Mouse (Mus musculus): ENCODE results near the gene Rbmx2. TPM values are rescaled to one million over a fixed set of nuclear protein-coding genes. Genes with fewer than 3 reads are reported as not detected.

Rbmx2 gene
- polyA plus RNA-seq, 1 experiment from 2014 or later: 21.3 TPM

DNA sequence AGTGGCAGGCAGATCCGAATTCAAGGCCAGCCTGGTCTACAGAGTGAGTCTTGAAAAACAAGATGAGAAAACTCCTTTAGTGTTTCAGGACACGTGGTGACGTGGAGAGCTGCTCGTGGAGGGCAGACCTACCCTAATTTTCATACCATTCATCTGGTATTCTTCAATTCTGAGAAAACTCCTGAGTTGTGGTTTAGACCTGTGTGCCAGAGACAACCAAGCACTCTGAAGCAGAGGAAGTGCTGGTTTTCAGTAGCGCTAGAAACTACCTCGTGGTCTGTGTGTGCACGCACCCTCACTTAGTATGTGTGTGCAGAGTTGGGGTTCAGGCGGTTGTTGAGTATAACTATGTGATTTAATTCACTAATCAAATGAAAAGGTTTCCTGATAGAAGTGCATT is 18.0 kb downstream of the Rbmx2 start:
- no peak overlapping the region for H3K9ac ChIP-seq (replicated peaks; ENCODE audit: low read depth, low read length)
- no peak overlapping the region for H3K4me3 ChIP-seq (ENCODE audit: low read depth, low read length)
- ATAC-seq (ENCODE audit: insufficient number of reproducible peaks, insufficient read depth, low FRiP score, low read depth): no peak
- WGBS: 90% methylated on average over 8 of the region's 8 CpGs
- H3K36me3 ChIP-seq (ENCODE audit: control insufficient read depth, insufficient read depth, low read length): no peaks in the 10 kb centered on the region
- no peak overlapping the region for H3K4me2 ChIP-seq (replicated peaks; ENCODE audit: low read depth, low read length)
- no peak overlapping the region for H3K27ac ChIP-seq (ENCODE audit: low read length)
- H3K4me1 ChIP-seq (ENCODE audit: control insufficient read depth, insufficient read depth, low read length): no peaks in the 10 kb centered on the region
- no peaks in the 10 kb centered on the region for H3K27me3 ChIP-seq (ENCODE audit: control insufficient read depth, insufficient read depth, low read length)
- H3K9me3 ChIP-seq (ENCODE audit: control insufficient read depth, low read depth, low read length): no peaks in the 10 kb centered on the region

DNA sequence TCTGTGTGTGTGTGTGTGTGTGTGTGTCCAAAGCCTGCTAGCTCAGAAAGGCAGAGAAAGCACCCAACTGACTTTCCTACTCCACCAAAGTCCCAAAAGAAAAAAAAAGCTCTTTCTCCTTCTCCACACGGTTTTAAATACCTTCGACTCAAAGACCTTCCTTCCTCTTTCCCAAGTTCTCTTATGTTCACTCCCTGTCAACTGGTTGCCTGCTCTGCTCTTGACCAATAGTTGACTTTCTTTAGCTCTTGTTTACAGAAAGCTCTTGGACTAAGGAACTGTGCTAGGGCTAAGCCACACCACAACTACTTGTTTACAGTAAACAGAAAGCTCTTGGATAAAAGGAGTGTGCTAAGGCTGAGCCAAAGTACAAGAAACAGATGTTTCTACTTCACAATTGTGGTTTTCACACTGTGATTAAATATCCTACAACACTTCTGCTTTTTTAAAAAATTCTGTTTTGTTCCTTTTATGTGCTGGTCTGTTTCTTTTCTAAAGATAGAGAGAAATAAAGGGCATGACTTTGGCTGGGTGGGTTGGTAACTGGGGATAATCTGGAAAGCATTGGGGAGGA is 60.0 kb downstream of the Rbmx2 start:
- Histone ChIP-seq H3K4me3 (ENCODE audit: low read depth, low read length) (no peak overlapping the region), H3K27me3 (ENCODE audit: control insufficient read depth, insufficient read depth, low read length) (no peaks in the 10 kb centered on the region), H3K9ac (replicated peaks; ENCODE audit: low read depth, low read length) (no peak overlapping the region), H3K27ac (ENCODE audit: low read length) (no peak overlapping the region), H3K36me3 (ENCODE audit: control insufficient read depth, insufficient read depth, low read length) (no peaks in the 10 kb centered on the region), H3K4me1 (ENCODE audit: control insufficient read depth, insufficient read depth, low read length) (no peaks in the 10 kb centered on the region), H3K4me2 (replicated peaks; ENCODE audit: low read depth, low read length) (no peak overlapping the region), H3K9me3 (ENCODE audit: control insufficient read depth, low read depth, low read length) (no peaks in the 10 kb centered on the region)
- WGBS: 65% methylated on average over 2 of the region's 2 CpGs
- no peak for ATAC-seq (ENCODE audit: insufficient number of reproducible peaks, insufficient read depth, low FRiP score, low read depth)

Other genes starting within 250 kb of the Rbmx2 start
- gene Elf4, start 231.9 kb upstream of the Rbmx2 start, polyA plus RNA-seq (2014; fragmentation: Nextera tagmentation; extraction: Ambion mirVana): 13.5 and 15.2 TPM in 2 replicates
- gene Aifm1, start 181.4 kb upstream of the Rbmx2 start, polyA plus RNA-seq (2014; fragmentation: Nextera tagmentation; extraction: Ambion mirVana): 61.9 and 63.8 TPM in 2 replicates
- gene Rab33a, start 175.7 kb upstream of the Rbmx2 start, polyA plus RNA-seq (2014; fragmentation: Nextera tagmentation; extraction: Ambion mirVana): 8.5 and 9.2 TPM in 2 replicates
- gene Zfp280c, start 100.5 kb upstream of the Rbmx2 start, polyA plus RNA-seq (2014; fragmentation: Nextera tagmentation; extraction: Ambion mirVana): 15.6 and 16.6 TPM in 2 replicates
- 14.4 and 15.0 TPM in 2 replicates for gene Slc25a14, start 71.6 kb upstream of the Rbmx2 start, polyA plus RNA-seq (2014; fragmentation: Nextera tagmentation; extraction: Ambion mirVana)
- gene Gpr119, start 20.5 kb upstream of the Rbmx2 start, polyA plus RNA-seq (2014; fragmentation: Nextera tagmentation; extraction: Ambion mirVana): not detected in 2 replicates
- not detected in 2 replicates for gene Gm595, start 182.7 kb downstream of the Rbmx2 start, polyA plus RNA-seq (2014; fragmentation: Nextera tagmentation; extraction: Ambion mirVana)